Mouse (Mus musculus) hindbrain, embryonic 13.5 days (tissue): ENCODE measurements around the gene Cerk. TPM values are rescaled to one million over a fixed set of nuclear protein-coding genes. Genes with fewer than 3 reads are reported as not detected.
A peak's percentile ranks its signal among the peaks of the same experiment; 100 is the strongest.

Experiments
- ATAC-seq: fragments of 200-750 bp; cut with Nextera tagmentation; 2 replicates; pipeline ENCODE4 v1.8.0; 2017; ENCODE audit warnings: moderate TSS enrichment; ENCODE audit not compliant: low FRiP score
- H3K27ac ChIP-seq: fragments of 300-500 bp; sonication (generic); 2 replicates; pipeline ENCODE4 v1.5.1; 2015; ENCODE audit warnings: inconsistent platforms, mild to moderate bottlenecking, moderate library complexity
- H3K27me3 ChIP-seq: fragments of 300-500 bp; sonication (generic); 2 replicates; pipeline ENCODE4 v1.6.1; 2015; ENCODE audit warnings: mild to moderate bottlenecking, inconsistent platforms
- H3K36me3 ChIP-seq: fragments of 300-500 bp; sonication (generic); 2 replicates; pipeline ENCODE4 v1.6.1; 2015; ENCODE audit warnings: mild to moderate bottlenecking, inconsistent platforms
- H3K4me1 ChIP-seq: fragments of 300-500 bp; sonication (generic); replicated peaks from 2 replicates; pipeline ENCODE4 v1.6.1; 2015; ENCODE audit warnings: inconsistent platforms
- H3K4me2 ChIP-seq: fragments of 300-500 bp; sonication (generic); 2 replicates; pipeline ENCODE4 v1.6.1; 2015; ENCODE audit warnings: inconsistent platforms, mild to moderate bottlenecking, moderate library complexity
- H3K4me3 ChIP-seq: fragments of 300-500 bp; sonication (generic); 2 replicates; pipeline ENCODE4 v1.5.1; 2015; ENCODE audit warnings: mild to moderate bottlenecking, inconsistent platforms
- H3K9ac ChIP-seq: fragments of 300-500 bp; sonication (generic); 2 replicates; pipeline ENCODE4 v1.6.1; 2015; ENCODE audit warnings: mild to moderate bottlenecking, inconsistent platforms
- H3K9me3 ChIP-seq: fragments of 300-500 bp; sonication (generic); 2 replicates; pipeline ENCODE4 v1.6.1; 2016; ENCODE audit warnings: inconsistent platforms
- WGBS: fragments of 180-500 bp; shearing (Covaris S2); methylation state at CpG from one replicate; pipeline ENCODE4 v1.1.7; 2015; 5-methylcytosine and 5-hydroxymethylcytosine counted together
- polyA plus RNA-seq: library from polyadenylated mRNA; unstranded; fragments of >200 nt; fragmentation: Nextera tagmentation; extraction: Ambion mirVana; gene quantifications from 2 replicates; pipeline ENCODE4 v1.2.1, GENCODE M21; 2015

Gene Cerk
- polyA plus RNA-seq, 1 experiment from 2014 or later, result 24.3 TPM

DNA sequence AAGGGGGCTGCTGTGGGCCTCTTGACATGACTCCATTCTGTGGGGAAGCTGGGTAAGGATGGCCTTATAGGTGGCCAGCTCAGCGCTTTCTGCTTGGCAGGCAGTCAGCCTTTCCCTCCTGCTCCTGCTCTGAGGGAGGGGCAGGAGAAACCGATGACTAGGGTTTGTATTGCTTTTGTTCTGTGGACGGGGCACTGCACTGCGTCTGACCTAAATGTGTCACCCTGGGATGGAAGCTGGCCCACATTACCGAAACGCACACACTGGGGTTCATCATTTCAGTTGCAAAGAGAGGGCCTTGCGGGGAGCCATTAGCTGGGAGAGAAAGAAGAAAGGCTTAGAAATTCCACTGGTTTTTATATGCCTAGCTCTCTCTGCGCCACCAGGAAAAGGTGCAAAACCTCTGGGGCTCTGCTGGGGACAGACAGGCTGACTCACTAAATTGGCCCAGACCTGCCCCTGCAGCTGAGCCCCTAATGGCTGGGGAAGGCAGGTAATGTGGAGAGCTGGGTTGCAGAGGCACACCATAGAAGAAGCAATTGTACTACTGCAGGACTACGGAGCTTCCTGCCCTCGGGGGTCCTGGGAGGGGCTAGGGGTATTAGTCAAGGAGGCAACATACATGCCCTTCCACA is 73.1 kb downstream of the Cerk start:
- peak overlapping the region; percentile 88 for H3K27ac ChIP-seq
- no peaks in the 10 kb centered on the region for H3K27me3 ChIP-seq
- H3K4me3 ChIP-seq, result no peak overlapping the region
- peak; percentile 69 for ATAC-seq
- peak overlapping the region; percentile 51 for H3K9ac ChIP-seq
- H3K4me2 ChIP-seq, result peak overlapping the region; percentile 2
- H3K9me3 ChIP-seq, result no peaks in the 10 kb centered on the region
- H3K36me3 ChIP-seq, result no peaks in the 10 kb centered on the region
- 7% methylated on average over 10 of the region's 10 CpGs for WGBS
- H3K4me1 ChIP-seq, result peaks cover 72% of the 10 kb centered on the region

DNA sequence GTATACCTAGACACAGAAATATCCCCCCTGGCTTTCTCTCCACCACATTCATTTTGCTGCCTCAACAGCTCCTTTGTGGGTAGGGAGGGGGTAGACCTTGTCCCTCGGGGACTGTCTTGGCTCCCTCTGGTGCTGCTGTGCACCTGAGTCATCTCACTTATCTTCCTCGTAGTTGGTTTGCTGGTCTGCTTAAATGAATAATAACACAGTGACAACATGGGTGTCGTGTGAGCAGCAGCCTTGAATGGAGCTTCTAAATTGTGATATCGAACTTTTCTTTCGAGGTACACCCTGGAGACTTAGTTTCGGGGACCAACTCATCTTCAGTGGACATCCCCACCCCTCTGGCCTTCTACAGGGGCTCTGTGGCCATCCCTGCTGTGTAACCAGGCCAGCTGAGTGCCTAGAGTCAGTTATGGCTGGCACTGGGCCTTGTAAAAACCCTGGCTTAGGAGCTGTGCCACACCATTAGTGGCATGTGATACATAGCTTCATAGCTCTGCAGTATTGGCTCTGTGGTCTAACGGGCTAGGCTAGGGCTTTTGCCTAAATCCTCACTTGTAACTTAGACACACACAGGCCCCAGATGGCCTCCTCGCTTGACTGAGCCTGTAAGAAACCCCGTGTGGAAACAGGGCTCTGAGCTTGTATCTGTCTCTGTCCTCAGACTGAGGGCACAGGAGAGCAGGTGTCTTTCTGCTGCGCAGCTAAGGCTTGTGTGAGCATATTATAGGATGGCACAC is 75.4 kb downstream of the Cerk start:
- Histone ChIP-seq H3K4me3 (no peak overlapping the region), H3K36me3 (no peaks in the 10 kb centered on the region), H3K27me3 (no peaks in the 10 kb centered on the region), H3K9me3 (no peaks in the 10 kb centered on the region), H3K27ac (no peak overlapping the region), H3K4me1 (peaks cover 73% of the 10 kb centered on the region), H3K9ac (no peak overlapping the region), H3K4me2 (no peak overlapping the region)
- no peak for ATAC-seq
- WGBS, result 70% methylated on average over 10 of the region's 10 CpGs

DNA sequence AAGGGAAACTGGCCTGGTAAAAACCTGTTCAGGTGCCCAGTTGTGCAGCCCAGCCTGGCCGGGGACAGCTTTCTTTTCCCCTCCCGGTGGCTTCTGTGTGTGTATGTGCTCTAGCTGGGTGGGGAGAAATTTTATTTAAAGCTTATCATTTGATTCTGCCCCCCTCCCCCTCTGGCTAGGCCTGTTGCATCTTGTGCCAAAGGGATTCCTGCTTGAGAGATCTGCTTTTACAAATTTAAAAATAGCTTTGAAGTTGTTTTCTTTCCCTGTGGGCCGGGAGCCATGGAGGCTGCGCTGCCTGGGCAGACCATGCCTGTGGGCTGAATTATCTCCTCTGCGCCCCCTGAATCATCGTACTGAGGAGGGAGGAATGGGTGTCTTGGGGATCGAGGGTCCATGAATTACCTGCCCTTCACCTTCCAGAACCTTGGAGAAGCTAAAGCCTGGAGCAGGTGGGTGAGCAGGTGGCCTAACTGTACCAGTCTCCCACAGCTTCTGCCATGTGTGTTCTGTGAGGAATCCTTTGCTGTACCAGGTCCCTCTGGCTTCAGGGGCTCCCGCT is 76.2 kb downstream of the Cerk start:
- no peak overlapping the region for H3K4me2 ChIP-seq
- H3K27me3 ChIP-seq, result no peaks in the 10 kb centered on the region
- peaks cover 2% of the 10 kb centered on the region; the same call in 1 of the 2 replicates for H3K36me3 ChIP-seq
- H3K27ac ChIP-seq, result no peak overlapping the region
- peaks cover 73% of the 10 kb centered on the region for H3K4me1 ChIP-seq
- H3K9me3 ChIP-seq, result no peaks in the 10 kb centered on the region
- WGBS, result 78% methylated on average over 8 of the region's 8 CpGs
- ATAC-seq, result no peak
- no peak overlapping the region for H3K4me3 ChIP-seq
- H3K9ac ChIP-seq, result no peak overlapping the region; the same call in 1 of the 2 replicates

DNA sequence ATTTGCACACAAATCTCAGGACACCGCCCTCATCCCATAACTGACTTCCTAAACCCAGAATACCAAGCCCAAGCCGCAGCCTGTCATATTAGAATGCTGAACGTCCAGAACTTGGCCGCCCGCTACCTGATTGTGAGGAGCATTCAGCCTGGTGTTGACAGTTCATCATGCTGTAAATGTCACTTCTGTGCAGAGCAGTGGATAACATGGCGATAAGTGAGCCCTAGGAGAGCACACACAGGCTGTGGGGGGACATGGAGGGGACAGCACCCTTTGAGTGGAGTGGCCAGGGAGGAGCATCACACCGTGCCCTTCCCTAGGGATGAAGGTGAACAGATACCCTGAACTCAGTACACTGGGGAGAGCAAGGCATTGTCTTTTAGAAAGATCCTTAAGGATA is 76.7 kb downstream of the Cerk start:
- H3K4me1 ChIP-seq, result peaks cover 72% of the 10 kb centered on the region
- WGBS, result 84% methylated on average over 7 of the region's 7 CpGs
- no peaks in the 10 kb centered on the region for H3K27me3 ChIP-seq
- no peak for ATAC-seq
- H3K4me2 ChIP-seq, result no peak overlapping the region
- no peaks in the 10 kb centered on the region for H3K9me3 ChIP-seq
- peaks cover 7% of the 10 kb centered on the region for H3K36me3 ChIP-seq
- no peak overlapping the region for H3K27ac ChIP-seq
- no peak overlapping the region for H3K9ac ChIP-seq
- H3K4me3 ChIP-seq, result no peak overlapping the region

DNA sequence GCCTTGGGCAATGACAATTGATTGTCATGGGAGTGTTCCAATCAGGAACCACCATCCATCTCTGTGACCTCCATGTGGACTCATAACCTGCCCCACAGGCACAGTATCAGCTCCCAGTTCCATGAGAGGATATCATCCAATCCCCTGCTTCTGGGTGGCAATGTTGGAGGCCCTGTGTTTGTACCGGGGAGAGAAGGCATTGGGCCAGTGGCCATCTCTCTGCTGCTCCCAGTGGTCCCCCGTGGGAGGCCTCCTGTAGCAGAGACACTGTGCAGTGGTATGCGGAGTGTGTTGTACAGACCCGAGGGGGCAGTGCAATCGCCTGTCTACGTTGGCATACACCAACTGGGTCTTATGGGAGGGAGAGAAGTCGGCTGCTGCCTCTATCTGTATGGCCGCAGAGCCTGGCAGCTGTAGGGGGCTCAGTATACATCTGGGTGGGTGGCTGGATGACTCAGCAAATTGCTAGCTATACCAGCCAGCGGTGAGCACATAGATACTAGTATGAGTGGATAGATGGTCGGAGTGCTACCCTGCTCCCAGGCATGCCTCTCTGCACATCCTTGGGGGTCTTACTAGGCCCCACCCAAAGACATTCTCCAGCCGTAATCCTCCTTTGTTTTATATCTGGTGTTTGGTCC is 78.0 kb downstream of the Cerk start:
- Histone ChIP-seq H3K9ac (no peak overlapping the region), H3K4me2 (no peak overlapping the region), H3K27me3 (no peaks in the 10 kb centered on the region), H3K36me3 (peaks cover 18% of the 10 kb centered on the region), H3K4me3 (no peak overlapping the region), H3K4me1 (peaks cover 60% of the 10 kb centered on the region), H3K9me3 (no peaks in the 10 kb centered on the region), H3K27ac (no peak overlapping the region)
- WGBS, result 78% methylated on average over 11 of the region's 11 CpGs
- ATAC-seq, result 0 out of 2 replicates have a peak, but pooled peaks have one; percentile 21

DNA sequence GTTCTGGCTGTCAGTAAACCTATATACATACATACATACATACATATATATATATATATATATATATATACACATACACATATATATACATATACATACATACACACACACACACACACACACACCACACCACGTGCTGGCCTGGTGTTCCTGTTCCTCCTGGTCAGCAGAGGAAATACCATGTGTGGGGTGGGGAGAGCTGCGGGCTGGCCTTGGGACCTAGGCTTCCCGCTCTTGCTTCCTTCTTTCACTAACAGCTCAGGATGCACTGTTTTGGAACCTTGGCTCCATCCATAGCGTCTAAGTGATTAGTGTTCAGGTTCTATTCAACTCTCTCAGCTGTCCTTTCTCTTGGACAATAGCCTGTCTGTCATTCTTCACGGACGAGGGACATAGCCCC is 80.2 kb downstream of the Cerk start:
- H3K4me2 ChIP-seq, result no peak overlapping the region
- H3K9me3 ChIP-seq, result no peaks in the 10 kb centered on the region
- H3K27me3 ChIP-seq, result no peaks in the 10 kb centered on the region
- H3K4me3 ChIP-seq, result no peak overlapping the region
- H3K36me3 ChIP-seq, result peaks cover 40% of the 10 kb centered on the region
- H3K9ac ChIP-seq, result no peak overlapping the region
- no peak for ATAC-seq
- 58% methylated on average over 6 of the region's 6 CpGs for WGBS
- peak overlapping the region; percentile 30; the same call in 1 of the 2 replicates for H3K27ac ChIP-seq
- peaks cover 44% of the 10 kb centered on the region for H3K4me1 ChIP-seq

DNA sequence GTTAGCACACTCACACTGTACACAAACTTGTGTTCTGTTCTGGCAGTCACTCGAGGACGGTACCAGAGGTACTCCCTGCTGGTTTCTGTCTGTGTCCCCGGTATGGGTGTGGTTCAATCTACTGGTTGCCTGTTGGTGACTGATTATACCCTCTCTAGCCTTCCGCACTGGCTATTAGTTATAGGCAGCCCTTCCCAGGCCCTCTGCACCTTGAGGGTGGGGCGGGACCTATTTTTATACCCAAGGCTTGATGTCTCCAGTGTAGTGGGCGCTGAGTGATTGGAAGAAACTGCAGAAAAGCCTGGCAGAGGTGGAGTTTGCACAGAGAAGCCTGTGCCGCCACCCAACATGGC is 80.6 kb downstream of the Cerk start:
- no peak overlapping the region for H3K9ac ChIP-seq

DNA sequence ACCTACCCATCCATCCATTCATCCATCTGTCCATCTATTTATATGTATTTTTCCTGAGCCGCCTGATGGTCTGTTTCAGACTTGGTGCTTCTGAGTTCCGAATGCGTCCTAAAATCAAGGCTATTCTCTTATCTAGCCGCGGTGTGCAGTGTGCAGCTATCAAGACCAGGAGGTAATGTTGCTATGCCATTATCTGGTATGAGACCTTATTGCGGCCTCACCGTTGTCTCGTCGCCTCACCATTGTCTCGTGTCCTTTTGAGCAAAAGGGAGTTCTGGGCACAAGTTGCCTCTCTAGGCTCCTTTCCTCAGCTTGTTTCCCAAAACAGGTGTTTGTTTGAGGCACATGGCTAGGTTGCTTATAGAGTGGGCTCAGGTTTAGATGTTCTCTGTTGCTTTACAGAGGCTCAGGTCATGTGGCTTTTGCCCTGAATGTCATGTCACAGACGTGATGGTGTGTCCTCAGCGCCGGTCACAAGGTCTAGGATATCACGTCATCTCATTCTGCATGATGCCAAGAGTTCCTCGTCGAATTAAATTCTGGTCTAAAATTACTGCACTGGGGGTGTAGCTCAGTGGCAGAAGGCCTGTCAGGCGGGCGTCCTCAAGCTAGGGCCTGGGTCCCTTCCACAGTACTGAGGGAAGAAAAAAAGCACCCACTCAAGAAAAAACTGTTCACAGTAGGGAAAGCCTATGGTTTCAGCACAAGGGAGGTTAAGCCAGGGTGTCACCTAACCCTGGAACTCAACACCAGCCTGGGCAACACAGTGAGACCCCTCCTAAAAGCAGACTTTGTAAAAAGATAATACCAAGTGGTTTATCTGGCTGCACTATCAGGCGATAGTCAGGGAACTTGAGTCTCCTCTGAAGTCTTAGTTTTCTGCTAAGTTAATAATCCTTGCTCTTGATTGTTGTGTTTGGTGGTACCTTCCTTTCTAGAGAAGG is 81.3 kb downstream of the Cerk start:
- no peak overlapping the region for H3K27ac ChIP-seq
- peaks cover 37% of the 10 kb centered on the region for H3K4me1 ChIP-seq
- H3K4me3 ChIP-seq, result no peak overlapping the region
- H3K36me3 ChIP-seq, result peaks cover 44% of the 10 kb centered on the region
- no peak overlapping the region for H3K4me2 ChIP-seq
- no peaks in the 10 kb centered on the region for H3K27me3 ChIP-seq
- WGBS, result 90% methylated on average over 19 of the region's 19 CpGs
- ATAC-seq, result no peak
- H3K9ac ChIP-seq, result no peak overlapping the region
- H3K9me3 ChIP-seq, result no peaks in the 10 kb centered on the region

More for the DNA sequence above, 80.6 kb downstream of the Cerk start:
- Histone ChIP-seq H3K27me3 (no peaks in the 10 kb centered on the region), H3K9me3 (no peaks in the 10 kb centered on the region), H3K4me1 (peaks cover 43% of the 10 kb centered on the region), H3K36me3 (peaks cover 44% of the 10 kb centered on the region), H3K4me3 (no peak overlapping the region), H3K4me2 (no peak overlapping the region), H3K27ac (no peak overlapping the region)
- WGBS, result 88% methylated on average over 7 of the region's 7 CpGs
- no peak for ATAC-seq

DNA sequence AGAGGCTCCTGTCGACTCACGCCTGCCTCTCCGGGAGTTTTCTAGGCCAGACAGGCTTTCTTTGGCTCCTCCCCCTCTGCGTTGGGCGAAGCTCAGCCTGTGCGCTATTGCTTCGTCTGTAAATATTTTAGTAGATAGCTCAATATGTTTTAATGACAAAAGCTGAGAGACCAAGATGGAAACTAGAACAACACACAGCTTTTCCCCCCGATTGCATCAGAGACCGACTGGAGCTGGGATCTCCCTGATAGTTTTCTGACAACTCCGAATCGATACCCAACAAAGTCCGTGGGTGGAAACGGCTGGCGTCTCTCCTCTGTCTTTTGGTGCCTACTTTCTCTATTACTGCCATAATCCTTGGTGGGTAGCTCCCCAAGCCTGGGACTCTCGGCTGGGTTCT is 83.6 kb downstream of the Cerk start:
- H3K9ac ChIP-seq, result no peak overlapping the region
- 91% methylated on average over 15 of the region's 15 CpGs for WGBS
- ATAC-seq, result no peak
- no peak overlapping the region for H3K4me2 ChIP-seq
- H3K27me3 ChIP-seq, result no peaks in the 10 kb centered on the region
- no peak overlapping the region for H3K27ac ChIP-seq
- no peaks in the 10 kb centered on the region for H3K9me3 ChIP-seq
- no peak overlapping the region for H3K4me3 ChIP-seq
- peaks cover 44% of the 10 kb centered on the region for H3K36me3 ChIP-seq
- H3K4me1 ChIP-seq, result peaks cover 26% of the 10 kb centered on the region

DNA sequence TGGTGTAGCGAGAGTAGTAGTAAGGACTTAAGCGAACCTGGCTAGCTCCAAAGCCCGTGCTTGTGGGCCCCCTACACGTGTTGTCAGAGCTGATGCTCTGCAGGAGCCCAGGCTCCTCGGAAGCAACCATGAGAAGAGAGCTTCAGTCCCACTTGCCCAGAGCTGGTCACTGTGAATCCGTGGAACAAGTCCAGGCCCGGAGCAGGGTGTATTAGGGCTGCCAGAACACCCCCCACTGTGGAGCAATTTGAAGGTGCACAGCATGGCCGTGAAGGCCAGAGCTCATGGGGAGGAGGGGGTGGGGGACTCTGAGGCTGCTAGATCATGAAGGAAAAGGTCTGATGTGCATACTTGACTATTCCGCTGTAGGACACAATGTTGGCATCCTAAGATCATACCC is 84.4 kb downstream of the Cerk start:
- Histone ChIP-seq H3K9me3 (no peaks in the 10 kb centered on the region), H3K36me3 (peaks cover 44% of the 10 kb centered on the region), H3K27ac (no peak overlapping the region), H3K4me3 (no peak overlapping the region), H3K4me2 (no peak overlapping the region), H3K27me3 (no peaks in the 10 kb centered on the region), H3K9ac (no peak overlapping the region), H3K4me1 (peaks cover 23% of the 10 kb centered on the region)
- no peak for ATAC-seq
- WGBS, result 84% methylated on average over 9 of the region's 9 CpGs

DNA sequence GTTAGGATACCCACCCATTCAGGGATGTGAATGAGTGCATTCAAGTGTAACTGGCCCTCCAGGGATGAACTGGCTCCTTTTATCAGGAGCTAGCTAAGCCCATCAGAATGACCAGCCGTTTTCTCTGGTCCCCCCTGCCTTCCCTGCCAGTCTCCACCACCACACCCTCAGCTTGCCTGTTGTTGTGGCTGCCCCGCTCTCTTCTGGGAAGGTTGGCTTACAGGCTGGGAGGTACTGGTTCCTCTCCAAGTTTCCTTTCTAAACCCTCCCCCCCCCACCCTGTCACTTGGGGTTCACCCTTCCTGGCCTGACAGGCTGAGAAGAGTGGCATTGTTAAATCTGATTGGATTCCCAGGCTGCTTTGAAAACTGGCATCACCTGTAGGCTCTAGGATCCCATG is 88.1 kb downstream of the Cerk start:
- H3K4me2 ChIP-seq, result no peak overlapping the region
- H3K27ac ChIP-seq, result no peak overlapping the region
- H3K9me3 ChIP-seq, result no peaks in the 10 kb centered on the region
- WGBS, result 45% methylated on average over 2 of the region's 2 CpGs
- no peak overlapping the region for H3K9ac ChIP-seq
- H3K4me1 ChIP-seq, result 0 out of 2 replicates have a peak, but pooled peaks cover 14% of the 10 kb centered on the region
- H3K36me3 ChIP-seq, result peaks cover 42% of the 10 kb centered on the region
- no peak for ATAC-seq
- H3K4me3 ChIP-seq, result no peak overlapping the region
- H3K27me3 ChIP-seq, result no peaks in the 10 kb centered on the region
